In genomic region chr9:94539346-94539865, GRCm38 (mm10) we compare ENCODE assay signal across 9 mouse cellular contexts. TPM values are rescaled to one million over a fixed set of nuclear protein-coding genes. Genes with fewer than 3 reads are reported as not detected.
DNase-seq lines count a peak whose midpoint lies in the region; ATAC-seq and TF ChIP-seq lines count a peak whose summit lies in the region.
"Had no signal": no experiment of that assay in that cellular context is flagged by ENCODE, and none has a peak within 500 bp of the region (broad histone marks: within the 10 kb centered on the region; RNA-seq: fewer than 3 reads in every experiment).

No protein-coding gene starts in this region.

- H3K36me3 ChIP-seq in E14TG2a.4 (ENCODE audit: insufficient read depth, low read length): no peaks in the 10 kb centered on the region
- H3K36me3 ChIP-seq in forebrain, embryonic 16.5 days (ENCODE audit: control insufficient read depth, insufficient read depth): no peaks in the 10 kb centered on the region
- no peaks in the 10 kb centered on the region for H3K36me3 ChIP-seq in liver, postnatal 0 days (replicated peaks; ENCODE audit: insufficient read depth, low read length)

- DNase-seq in gastrocnemius, adult 2 months: no peak
- no peak for DNase-seq in gastrocnemius, postnatal 25 days
- no peak for DNase-seq in liver, postnatal 0 days
- no peak for DNase-seq in right cerebral cortex, postnatal 36 days (ENCODE audit: low spot score in 2 of 2)
- DNase-seq in thymus, postnatal 25 days: no peak
- DNase-seq in kidney, adult 11 months: no peak

- TF ChIP-seq CTCF in gastrocnemius, adult 2 months (IDR thresholded peaks at IDR 0.05): no peak
- no peak for TF ChIP-seq CTCF in E14TG2a.4 (conservative IDR thresholded peaks at IDR 0.05; ENCODE audit: low read length)
- no peak for TF ChIP-seq CTCF in liver, postnatal 0 days (IDR thresholded peaks at IDR 0.05; ENCODE audit: low read depth)

- no peak for ATAC-seq in forebrain, embryonic 16.5 days
- no peak for ATAC-seq in liver, postnatal 0 days

- H3K27me3 ChIP-seq in E14TG2a.4 (ENCODE audit: insufficient read depth, low read length): no peaks in the 10 kb centered on the region
- no peaks in the 10 kb centered on the region for H3K27me3 ChIP-seq in forebrain, embryonic 16.5 days (replicated peaks; ENCODE audit: control insufficient read depth, insufficient read depth, low read length)
- H3K27me3 ChIP-seq in liver, postnatal 0 days (ENCODE audit: insufficient read depth, low read length): no peaks in the 10 kb centered on the region
- H3K27me3 ChIP-seq: CH12.LX had no signal

- intact Hi-C loops in gastrocnemius, adult 2 months (cut with DNase I): loop anchor here (5.0 to 10.0 kb wide), 2 partner anchors 112 to 325 kb away; no protein-coding TSS in a partner anchor

- no peaks in the 10 kb centered on the region for H3K9me3 ChIP-seq in E14TG2a.4 (ENCODE audit: low read length)
- no peaks in the 10 kb centered on the region for H3K9me3 ChIP-seq in forebrain, embryonic 16.5 days (ENCODE audit: control insufficient read depth, low read length)
- H3K9me3 ChIP-seq in liver, postnatal 0 days (ENCODE audit: low read length): no peaks in the 10 kb centered on the region

- TF ChIP-seq EP300 in liver, postnatal 0 days (IDR thresholded peaks at IDR 0.05; ENCODE audit: low read depth): no peak

- peak overlapping the region; percentile 78 for H3K4me3 ChIP-seq in gastrocnemius, adult 2 months
- peak overlapping the region; percentile 87 for H3K4me3 ChIP-seq in E14TG2a.4 (replicated peaks; ENCODE audit: low read length)
- peak overlapping the region; percentile 84 for H3K4me3 ChIP-seq in forebrain, embryonic 16.5 days (replicated peaks; ENCODE audit: low read length)
- peak overlapping the region; percentile 63 for H3K4me3 ChIP-seq in liver, postnatal 0 days (ENCODE audit: low read depth, low read length)

- H3K9ac ChIP-seq in forebrain, embryonic 16.5 days (replicated peaks; ENCODE audit: low read depth, low read length): peak overlapping the region; percentile 77; the same call in 1 of the 2 replicates
- H3K9ac ChIP-seq in liver, postnatal 0 days (replicated peaks): peak overlapping the region; percentile 76

- H3K4me2 ChIP-seq in forebrain, embryonic 16.5 days (ENCODE audit: low read length): peak overlapping the region; percentile 95
- H3K4me2 ChIP-seq in liver, postnatal 0 days (ENCODE audit: low read depth, low read length): peak overlapping the region; percentile 97

- peak overlapping the region; percentile 95 for H3K27ac ChIP-seq in gastrocnemius, adult 2 months
- no peak overlapping the region for H3K27ac ChIP-seq in forebrain, embryonic 16.5 days (ENCODE audit: low read length)
- peak overlapping the region; percentile 98; the same call in 1 of the 2 replicates for H3K27ac ChIP-seq in liver, postnatal 0 days (ENCODE audit: low read depth)

- H3K4me1 ChIP-seq in E14TG2a.4 (replicated peaks; ENCODE audit: low read depth, low read length): peaks cover 39% of the 10 kb centered on the region
- H3K4me1 ChIP-seq in forebrain, embryonic 16.5 days (replicated peaks; ENCODE audit: control insufficient read depth, insufficient read depth, low read length): peaks cover 23% of the 10 kb centered on the region
- H3K4me1 ChIP-seq in liver, postnatal 0 days (ENCODE audit: insufficient read depth): peaks cover 12% of the 10 kb centered on the region

- WGBS in forebrain, embryonic 16.5 days: 19% methylated on average over 8 of the region's 8 CpGs
- 57% methylated on average over 8 of the region's 8 CpGs for WGBS in liver, postnatal 0 days (ENCODE audit: insufficient replicate concordance)

RNA-seq across cellular contexts. Expression of gene 1190002N15Rik, which starts 1.5 kb away (rescaled TPM):
- total RNA-seq in gastrocnemius, adult 2 months (2021): 1 to 10 TPM; 3.5 to 5.7 TPM
- 1 to 10 TPM; 5.3 to 5.4 TPM for total RNA-seq in gastrocnemius, postnatal 25 days (2021)
- polyA plus RNA-seq in forebrain, embryonic 16.5 days (2015; fragmentation: Nextera tagmentation; extraction: Ambion mirVana): 4.1 and 4.7 TPM in 2 replicates
- polyA plus RNA-seq in liver, postnatal 0 days (2015; fragmentation: Nextera tagmentation; extraction: Ambion mirVana): 14.6 and 15.8 TPM in 2 replicates
- total RNA-seq: CH12.LX had no signal
